Mouse (Mus musculus) CD4-positive, CD25-positive, alpha-beta regulatory T cell (primary cell): ENCODE data around the gene Fam163a. TPM values are rescaled to one million over a fixed set of nuclear protein-coding genes. Genes with fewer than 3 reads are reported as not detected.

Experiments
- polyA plus RNA-seq: library from polyadenylated mRNA; unstranded; fragments of 100-300 nt; shearing (Covaris generic); gene quantifications from one replicate; pipeline ENCODE4 v1.2.1, GENCODE M21; 2017

Gene Fam163a
- not detected for polyA plus RNA-seq

DNA sequence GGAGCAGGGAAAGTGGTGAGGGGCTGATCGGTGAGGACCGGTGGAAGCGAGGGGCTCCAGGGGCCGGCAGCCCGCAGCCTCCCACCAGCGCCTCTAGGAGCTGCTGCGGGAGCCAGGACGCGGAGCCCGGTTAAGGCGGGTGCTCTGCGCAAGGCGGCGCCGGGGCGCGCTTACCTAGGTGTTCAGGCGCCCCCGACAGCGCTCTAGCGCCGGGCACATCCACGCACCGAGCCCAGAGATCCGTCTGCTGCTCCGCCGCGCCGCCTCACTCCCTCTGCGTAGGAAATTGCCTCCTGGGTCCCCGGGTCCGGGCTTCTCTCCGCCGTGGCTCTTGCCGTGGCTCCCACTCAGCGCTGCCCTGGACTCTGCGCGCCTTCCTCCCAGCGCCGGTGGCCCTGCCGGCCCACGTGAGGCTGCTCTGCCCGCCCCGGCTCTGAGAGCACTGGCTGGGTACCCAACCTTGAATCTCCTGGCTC lies at the start of gene Fam163a:
TSS of gene Fam163a (minus strand) at position 371 of the 476 bp plus-strand sequence.

DNA sequence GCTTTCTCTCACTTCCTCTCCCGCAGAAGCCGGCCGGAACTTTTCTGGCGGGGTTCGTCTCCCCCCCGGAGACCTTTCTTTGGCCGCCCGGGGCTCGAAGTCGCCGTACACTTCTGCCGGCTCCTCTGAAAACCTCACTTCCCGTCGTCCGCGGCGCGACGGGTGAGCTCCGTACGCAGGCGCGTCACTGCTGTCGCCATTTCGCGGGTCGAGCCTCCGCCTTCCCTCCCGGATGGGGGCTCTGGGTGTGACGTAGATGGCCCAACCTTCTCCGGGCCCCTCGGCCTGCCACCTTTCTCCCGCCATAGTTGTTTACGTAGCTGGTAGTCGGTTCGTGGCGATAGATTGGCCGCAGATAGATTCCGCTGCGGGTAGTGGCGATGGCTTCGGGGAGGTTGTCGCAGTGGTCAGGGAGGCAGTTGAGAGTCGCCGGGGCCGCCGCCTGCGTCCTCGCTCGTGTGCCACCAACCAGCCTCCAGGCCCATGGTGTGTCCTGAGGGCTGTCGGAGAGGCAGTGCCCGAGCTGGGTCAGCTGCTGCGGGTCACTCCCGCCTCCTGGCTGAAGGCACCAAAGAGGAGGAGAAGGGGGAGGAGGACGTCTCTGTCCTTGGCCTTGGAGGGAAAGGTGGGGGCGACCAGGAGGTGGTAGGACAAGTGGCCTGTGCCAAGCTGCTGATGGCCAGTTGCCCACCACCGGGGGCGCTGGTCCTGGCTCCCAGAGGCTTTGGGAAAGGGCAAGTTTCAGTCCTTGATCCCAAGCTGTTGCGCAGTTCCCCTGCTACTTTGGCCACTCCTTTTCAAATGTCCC lies 168.7 kb downstream of the Fam163a start, which contains the start of gene Tor1aip1:
TSS of gene Tor1aip1 (minus strand) at position 551 of the 808 bp plus-strand sequence.

DNA sequence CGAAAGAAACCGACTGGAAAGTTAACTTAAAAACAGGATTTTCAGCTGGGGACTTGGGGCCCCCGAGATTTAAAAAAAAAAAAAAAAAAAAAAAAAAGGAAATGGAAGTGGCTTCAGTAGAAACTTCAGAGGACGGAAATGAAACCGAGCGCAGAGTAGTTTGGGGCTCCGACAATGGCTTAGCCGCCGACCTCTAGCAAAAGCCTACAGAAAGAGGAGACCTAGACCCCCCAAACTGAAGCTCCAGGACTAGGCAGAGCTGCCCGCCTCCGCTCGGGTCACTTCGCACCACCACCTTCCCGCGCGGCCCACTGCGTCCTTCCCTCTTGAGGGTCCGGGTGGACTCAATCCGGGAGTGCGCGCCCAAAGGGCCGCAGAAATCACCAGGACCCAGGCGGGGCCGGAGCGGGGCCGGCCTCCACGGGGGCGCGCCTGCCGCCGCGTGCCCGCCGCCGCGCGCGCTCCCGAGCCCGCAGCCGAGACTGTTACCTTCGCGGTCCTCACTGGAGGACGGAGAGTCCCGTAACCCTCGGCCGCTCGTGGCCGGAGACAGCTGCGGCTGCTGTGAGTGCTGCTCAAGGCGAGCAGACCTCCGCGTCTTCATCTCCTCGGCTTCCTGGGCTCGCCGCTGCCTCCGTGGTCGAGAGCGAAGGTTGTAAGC lies 169.4 kb downstream of the Fam163a start, which contains the start of gene Tor1aip2:
TSS of gene Tor1aip2 (plus strand) at position 135 of the 661 bp plus-strand sequence.

Other genes starting within 250 kb of the Fam163a start
- gene Cep350, start 231.8 kb downstream of the Fam163a start, polyA plus RNA-seq: 66.2 TPM
- gene Tor1aip2, start 169.6 kb downstream of the Fam163a start, polyA plus RNA-seq: 44.5 TPM
- gene Tor1aip1, start 168.5 kb downstream of the Fam163a start, polyA plus RNA-seq: 76.0 TPM
- 0.43 TPM for gene Tdrd5, start 98.6 kb upstream of the Fam163a start, polyA plus RNA-seq
- not detected for gene Nphs2, start 105.7 kb upstream of the Fam163a start, polyA plus RNA-seq
- 1,384 TPM for gene Gm2000, start 161.0 kb upstream of the Fam163a start, polyA plus RNA-seq
- gene Axdnd1, start 216.1 kb upstream of the Fam163a start, polyA plus RNA-seq: 1.5 TPM